Mouse (Mus musculus) cerebellum, postnatal 25 days (tissue): Measurements from ENCODE around the gene Nptn.
A peak's percentile ranks its signal among the peaks of the same experiment; 100 is the strongest.
"Not testable (repeated sequence)": the region's sequence is repeated elsewhere in the genome, so short reads cannot be mapped to it uniquely, and the experiment has no call there.

Source experiments
- DNase-seq, 2 experiments: peaks; one replicate each; pipeline ENCODE4 v3.0.0; 2021; ENCODE audit warnings: mixed read lengths in 2 of 2

The Nptn gene

DNA sequence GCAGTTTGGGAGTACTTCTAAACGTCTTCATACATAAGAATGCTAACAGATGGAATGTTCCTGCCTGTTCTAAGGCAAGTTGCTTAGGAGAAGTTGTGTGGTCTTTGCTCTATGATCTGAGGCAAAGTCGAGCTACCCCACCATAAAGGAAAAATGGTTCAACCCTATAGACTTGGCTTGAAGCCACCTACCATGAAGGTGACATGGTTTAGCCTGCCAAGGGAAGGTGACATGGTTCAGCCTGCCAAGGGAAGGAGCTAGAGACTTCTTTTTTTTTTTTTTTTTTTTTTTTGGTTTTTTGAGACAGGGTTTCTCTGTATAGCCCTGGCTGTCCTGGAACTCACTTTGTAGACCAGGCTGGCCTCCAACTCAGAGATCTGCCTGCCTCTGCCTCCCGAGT lies 16.1 kb upstream of the Nptn start:
- not testable (repeated sequence) for DNase-seq

DNA sequence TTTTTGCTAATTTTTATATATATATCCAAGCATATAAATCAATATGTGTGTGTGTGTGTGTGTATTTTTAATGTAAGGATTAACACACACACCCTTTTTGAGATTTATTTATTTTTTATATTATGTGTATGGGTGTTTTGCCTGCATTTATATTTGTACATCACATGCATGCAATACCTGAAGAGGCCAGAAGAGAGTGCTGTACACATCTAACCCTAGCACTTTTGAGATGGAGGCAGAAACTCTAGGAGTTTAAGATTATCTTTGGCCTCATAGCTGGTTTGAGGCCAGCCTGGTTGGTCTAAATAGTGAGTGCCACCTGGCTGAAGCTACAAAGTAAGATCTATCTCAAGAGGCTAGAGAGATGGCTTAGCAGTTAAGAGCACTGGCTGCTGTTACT lies 14.4 kb upstream of the Nptn start:
- DNase-seq, result no peak

DNA sequence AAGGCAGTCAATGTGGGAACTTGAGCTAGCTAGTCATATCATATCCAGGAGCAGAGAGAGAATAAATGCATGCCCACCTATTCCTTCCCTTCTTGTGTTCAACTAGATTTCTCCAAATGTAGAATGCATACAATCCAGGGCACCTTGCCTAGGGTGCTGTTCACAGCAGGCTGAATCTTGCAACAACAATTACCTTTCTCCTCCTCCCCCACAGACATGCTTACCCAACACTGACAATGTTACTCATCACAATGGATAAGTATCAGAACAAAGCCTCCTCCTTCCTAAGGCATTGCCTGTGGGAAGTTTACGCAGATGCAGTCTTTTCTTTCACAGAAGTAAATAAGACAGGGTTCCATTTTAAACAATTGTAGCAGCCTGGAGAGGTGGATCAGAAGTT lies 11.0 kb upstream of the Nptn start:
- DNase-seq, result no peak

DNA sequence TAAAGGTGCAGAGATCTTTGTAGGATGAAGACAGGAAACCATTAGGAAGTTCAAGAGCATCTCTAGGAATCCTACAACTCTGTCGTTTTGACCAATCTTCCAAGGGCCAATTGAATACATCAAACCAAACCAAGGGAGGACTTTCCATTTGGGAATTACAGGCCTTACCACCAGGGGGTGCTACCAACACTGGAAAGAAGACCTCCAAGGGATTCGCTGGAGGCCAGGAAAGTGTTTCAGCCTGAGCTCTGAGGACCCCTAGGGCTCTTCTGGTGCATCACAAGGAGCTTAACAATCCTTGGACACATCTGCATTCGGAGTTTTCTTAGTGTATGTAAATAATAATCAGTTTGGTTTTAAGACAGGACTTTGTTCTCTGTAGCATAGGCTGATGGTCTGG lies 3.4 kb upstream of the Nptn start:
- DNase-seq, result peak; percentile 77 to 89

DNA sequence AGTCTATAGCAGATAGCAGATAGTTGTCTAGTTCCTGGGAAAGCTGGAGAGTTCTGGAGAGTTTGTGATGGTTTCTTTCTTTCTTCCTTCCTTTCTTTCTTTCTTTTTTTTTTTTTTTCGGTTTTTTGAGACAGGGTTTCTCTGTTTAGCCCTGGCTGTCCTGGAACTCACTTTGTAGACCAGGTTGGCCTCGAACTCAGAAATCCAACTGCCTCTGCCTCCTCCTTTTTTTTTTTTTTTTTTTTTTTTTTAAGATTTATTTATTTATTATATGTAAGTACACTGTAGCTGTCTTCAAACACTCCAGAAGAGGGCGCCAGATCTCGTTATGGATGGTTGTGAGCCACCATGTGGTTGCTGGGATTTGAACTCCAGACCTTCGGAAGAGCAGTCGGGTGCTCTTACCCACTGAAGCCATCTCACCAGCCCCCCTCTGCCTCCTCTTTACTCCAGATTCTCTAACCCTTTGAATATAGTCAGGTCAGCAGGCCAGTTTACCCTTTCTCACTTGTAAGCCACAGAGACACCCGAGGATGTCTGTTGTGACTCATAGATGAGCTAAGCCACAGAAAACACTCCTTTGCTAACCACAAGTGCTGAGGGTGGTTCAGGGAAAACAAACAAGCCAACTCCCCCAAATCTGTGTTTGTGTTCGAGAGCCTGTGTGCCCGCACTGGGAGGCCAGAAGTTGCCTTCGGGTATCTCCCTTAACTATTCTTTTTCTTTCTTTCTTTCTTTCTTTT lies 1.4 kb upstream of the Nptn start:
- DNase-seq, result not testable (repeated sequence)

DNA sequence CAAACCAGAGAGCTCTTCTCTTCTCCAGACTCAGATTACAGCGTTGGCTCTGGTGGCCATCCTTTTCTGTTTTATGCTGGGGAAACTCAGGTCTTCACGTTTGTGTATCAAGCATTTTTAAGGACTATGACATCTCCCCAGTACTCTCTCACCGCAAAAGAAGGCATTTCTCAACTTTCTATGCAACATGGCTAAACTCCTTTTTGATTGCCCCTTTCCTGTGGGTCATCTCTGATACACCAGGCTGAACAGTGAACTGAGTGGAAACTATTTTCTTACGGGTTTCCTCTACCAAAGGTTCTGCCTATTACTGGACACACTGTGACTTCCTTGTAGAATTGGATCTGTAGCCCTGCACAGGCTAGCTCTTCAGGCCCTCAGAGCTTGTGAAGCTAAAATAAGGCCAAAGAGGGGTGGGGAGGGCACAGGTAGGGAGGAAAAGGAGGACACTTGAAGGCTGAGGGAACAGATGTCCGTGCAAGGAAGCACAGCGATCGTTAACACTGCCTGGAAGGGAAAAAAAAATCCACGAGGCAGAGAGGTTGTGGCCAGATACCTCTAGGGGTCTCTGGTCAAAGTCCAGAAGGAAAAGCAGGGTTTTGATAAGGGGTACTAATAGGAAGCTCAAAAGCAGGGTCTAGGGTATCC lies 633 bp upstream of the Nptn start:
- peak in 1 of 2 experiments; percentile 59 for DNase-seq

DNA sequence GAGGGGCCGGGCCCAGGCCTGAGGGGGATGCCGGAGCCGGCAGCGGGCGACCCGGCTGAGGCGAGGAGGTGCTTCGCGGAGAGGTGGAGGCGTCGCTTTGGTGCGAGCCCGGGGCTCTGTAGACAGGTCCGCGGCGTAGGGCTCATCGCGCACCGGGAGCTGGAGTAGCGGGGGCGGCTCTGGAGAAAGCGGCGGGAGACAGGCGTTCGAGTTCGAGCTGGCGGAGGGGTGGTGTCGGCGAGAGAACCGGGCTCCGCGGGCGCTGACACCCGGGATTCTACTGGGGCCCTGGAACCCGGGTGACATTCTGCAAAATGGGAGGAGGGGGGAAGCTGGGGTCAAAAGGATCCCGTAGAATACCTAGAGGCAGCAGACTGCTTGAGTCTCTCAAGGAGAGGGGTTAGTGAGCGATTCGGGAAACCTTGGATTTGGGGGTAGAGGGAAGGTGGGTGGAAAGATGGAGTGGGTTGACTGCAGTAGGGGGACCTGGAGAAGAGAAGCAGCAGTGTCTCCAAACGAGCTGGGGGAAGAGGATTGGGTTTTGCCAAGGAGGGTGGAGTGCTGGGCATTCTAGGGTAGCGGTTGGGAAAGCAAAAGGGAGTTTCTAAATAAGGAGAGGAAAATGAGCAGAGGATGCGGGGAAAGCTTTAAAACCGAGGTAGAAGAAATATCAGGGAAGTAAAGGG lies 684 bp downstream of the Nptn start:
- DNase-seq, result peak in 1 of 2 experiments; percentile 75

DNA sequence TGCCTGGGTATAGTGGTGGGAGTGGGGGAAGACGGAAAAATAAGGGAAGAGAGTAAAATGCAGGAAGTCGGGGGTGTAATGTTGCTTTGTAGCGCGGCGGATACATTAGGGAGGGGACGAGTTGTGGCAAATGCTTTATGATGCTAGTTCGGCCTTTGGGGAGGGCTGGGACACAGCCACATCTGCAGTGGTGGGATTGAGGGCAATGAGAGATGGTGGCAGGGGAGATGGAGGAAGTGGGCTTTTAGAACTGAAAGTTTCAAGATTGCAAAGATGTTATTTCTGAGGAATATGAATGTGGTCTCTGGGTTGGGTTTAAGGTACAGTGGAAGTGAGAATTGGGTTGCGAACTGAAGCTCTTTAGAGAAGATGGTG lies 1.2 kb downstream of the Nptn start:
- DNase-seq, result peak in 1 of 2 experiments; percentile 36

DNA sequence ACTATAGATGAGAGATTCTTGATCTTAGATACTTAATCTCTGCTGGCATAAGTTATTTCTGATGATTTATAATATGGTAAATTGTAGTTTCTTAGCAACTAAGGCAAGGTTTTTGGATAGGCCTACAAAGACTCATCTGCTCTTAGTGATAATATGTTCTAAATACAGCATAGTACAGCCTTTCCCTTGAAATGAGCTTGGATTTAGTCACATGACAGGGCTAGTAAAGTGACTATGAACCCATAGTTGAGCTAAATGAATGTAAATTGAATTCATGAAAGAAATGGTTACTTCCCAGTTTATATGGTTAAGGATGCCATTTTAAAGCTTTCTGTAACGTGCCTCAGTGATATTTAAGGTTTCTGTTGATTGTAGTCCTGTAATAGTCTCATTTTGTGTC lies 2.3 kb downstream of the Nptn start:
- no peak for DNase-seq

DNA sequence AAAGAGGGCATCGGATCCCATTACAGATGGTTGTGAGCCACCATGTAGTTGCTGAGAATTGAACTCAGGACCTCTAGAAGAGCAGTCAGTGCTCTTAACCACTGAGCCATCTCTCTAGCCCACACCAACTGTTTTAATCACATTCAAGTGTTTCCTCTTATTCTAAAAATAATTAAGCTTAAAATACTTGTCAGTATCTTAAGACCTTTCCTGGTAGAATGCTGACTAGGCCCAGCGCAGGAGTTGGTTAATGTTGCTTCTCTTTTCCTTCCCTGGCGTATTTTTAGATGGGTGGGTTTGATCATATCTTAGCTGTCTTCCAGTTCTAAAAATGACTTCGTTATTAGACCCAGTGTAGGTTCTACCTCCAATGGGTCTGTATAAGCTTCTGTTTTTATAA lies 6.6 kb downstream of the Nptn start:
- DNase-seq, result no peak

DNA sequence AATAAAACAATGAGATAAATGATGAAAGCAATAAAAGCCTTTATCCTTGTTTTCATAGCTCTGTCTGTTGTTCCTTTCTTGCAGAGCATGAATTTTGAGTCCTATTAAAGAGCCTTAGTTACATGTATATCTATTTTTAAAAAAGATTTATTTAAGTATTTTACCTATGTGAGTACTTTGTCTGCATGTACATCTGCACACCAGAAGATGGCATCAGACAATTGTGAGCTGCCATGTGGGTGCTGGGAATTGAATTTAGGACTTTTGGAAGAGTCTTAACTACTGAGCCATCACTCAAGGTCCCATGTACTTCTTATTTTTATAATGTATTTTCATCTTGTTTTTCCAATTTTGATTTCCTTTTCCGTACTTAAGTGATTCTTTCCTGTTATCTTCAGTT lies 13.3 kb downstream of the Nptn start:
- DNase-seq, result no peak

DNA sequence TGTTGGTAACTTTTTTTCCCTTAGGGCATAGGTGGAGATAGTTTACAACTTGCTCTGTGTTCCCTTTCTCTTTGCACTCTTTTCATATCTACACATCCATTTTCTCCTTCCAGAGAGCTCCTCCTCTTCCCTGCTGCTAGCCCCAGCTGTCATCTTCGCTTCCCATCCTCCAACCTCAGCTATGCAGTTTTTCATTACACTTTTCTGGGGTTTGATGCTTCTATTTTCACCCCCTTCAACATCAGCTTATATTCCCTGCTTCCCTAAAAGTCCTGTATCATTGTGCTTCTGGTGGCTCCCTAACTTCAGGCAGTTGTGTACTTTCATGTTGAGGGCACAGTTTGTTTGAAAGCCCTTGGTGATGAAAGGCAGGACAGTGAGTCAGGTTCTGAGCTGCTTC lies 31.8 kb downstream of the Nptn start:
- peak; percentile 62 to 73 for DNase-seq

DNA sequence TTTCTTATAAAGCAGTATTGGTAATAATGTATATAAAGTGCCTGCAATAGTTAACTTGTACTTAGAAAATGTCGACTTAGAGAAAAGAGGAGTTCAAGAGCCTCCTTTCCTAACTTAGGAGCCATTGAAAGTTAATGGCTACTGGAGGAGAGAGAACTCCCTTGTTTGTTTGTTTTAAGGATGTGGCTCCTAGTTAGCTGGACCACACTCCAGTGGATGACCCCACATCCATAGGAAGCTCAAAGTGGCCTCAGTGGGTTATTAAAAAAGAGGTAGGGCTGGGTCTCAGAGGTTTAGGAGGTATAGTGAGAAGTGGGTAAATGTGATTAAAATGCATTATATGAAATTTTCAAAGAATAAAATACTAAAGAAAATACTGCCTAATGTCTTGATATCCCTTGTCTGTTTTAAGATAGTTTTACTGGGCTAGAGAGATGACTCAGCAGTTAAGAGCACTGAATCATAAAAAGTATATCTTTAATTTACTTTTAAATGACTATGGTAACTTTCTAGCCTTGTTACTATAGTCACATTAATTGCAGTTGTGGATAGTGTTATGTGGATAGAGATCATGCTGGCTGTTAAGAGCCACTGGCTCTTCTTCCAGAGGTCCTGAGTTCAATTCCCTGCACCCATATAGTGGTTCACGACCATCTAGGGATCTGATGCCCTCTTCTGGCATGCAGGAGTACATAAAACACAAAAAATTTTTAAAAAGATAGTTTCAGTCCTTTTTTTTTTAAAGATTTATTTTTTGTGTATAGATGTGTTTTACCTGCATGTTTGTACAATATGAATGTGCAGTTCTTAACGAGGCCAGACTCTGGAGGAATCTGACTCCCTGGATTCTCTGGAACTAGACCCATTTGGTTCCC lies 33.3 kb downstream of the Nptn start:
- no peak for DNase-seq

DNA sequence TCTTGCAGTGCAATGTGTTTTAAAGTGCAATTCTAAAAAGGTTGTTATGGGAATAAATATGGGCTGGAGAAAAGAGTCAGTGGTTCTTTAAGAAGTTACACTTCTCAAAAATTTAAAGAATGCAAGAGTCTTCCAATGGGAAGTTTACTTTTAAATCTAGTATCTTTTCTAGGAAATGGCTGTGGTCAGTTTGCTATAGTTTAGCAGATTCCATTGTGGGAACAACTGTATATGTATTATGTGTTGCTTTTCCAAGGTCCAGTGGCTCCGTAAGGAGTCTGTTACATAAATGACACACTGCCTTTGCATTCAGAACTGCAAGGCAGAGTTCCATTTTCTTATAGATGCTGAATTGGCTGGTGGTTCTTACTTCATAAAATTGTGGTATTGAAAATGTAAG lies 41.0 kb downstream of the Nptn start:
- no peak for DNase-seq

DNA sequence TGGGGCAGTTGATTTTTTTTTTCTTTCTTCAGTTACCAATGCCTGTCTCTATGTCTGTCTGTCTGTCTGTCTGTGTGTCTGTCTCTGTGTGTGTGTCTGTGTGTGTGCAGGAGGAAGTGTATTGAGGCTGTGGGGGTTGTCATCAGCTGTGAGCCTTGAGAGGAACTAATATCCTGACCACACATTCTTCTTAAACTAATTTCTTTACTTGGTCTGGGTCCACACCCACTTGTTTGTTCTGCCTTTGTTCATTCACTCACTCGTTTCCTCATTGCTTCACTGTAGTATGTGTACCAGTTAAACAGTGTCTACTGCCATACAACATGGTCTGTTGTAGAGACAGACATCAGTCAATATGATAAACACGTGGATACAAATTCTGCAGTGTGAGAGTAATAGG lies 45.2 kb downstream of the Nptn start:
- no peak for DNase-seq

DNA sequence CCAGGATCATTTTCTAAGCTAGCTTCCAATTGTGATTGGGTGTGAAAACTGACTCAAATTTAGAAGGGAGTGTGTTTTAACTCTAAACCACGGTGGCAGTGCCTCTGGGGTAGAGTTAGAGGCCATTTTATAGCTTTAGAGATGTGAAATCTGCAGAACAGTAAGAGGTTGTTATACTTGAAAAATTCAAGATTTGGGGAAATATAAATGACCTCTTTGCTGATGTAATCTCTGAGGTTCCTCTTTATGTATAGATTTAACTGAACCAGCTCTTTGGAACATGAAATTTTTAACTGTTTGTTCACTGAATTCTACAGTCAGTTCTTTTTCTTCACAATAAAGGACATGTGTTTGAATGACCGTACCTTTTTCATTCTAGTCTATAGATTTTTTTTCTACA lies 48.4 kb downstream of the Nptn start:
- no peak for DNase-seq

DNA sequence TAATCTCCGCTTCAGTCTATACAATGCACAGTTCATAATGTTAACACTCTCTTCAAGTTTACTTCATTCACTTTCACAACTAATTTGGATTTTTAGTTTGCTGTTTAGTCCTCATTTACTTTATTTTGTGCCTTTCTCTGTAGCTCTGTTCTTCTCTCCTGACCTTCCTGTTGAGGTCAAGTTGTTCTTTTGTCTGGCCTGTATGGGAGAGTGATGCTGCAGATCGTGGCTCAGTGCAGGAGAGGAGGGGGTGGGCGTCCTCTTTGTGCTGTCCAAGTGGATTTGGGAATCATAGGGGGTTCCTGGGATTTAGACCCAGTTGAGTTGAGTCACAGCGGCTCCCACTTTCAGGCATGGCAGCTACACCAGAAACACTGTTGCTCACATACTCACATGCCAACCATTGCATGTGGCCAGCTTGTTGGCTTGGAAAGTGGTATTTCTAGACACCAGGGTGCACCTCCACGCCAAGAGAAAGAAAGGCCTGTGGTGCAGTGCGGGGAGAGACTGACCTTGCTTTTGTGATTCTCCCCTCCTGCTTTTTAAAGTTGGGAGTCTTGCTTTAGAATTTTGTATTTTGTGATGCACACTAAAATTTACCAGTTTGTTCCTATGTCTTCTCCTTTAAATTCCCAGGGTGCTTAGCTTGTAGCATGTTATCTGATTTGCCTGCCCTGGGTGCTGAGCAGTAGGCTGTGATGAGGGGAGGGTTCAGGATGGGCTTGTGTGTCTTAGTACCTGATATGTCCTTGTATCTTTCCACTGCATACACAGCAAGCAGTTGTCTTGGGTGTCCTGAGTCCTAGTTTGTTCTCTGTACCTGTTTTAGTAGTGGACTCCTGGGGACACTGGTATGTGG lies 66.6 kb downstream of the Nptn start:
- peak in 1 of 2 experiments; percentile 44 for DNase-seq

DNA sequence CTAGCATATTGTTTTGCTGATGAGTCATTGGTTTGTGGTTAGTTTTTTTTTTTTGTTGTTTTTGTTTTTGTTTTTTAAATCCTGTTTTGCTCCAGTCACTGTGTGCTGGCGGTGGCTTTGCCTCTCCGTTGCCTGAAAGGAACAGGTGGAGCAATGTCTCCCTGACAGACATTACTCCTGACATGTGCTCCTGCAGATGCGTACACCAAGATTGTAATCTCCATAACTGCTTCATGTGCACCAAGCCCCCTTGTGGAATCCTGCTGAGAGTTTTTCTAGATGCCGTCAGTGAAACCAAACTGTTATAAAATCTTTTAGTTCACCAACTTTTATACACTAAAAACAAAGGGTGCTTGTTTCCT lies 67.2 kb downstream of the Nptn start:
- DNase-seq, result no peak

DNA sequence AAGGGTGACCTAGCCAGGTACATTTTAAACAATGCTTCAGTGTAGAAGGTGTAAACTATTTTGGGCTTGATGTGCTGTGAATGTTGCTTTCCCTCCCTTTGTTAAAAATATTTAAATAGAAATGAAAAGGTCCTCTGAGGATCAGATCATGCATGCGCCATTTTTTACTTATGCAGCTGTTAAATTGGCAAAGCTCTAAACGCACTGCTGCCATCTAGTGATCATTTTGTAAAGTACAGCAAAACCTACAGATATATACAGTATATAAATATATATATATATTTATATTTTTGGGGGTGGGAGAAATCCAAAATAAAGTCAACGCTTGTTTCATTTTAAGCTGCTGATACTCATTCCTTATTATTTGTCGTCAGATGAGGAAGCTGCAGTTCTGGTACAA lies 70.0 kb downstream of the Nptn start:
- DNase-seq, result peak in 1 of 2 experiments; percentile 48

DNA sequence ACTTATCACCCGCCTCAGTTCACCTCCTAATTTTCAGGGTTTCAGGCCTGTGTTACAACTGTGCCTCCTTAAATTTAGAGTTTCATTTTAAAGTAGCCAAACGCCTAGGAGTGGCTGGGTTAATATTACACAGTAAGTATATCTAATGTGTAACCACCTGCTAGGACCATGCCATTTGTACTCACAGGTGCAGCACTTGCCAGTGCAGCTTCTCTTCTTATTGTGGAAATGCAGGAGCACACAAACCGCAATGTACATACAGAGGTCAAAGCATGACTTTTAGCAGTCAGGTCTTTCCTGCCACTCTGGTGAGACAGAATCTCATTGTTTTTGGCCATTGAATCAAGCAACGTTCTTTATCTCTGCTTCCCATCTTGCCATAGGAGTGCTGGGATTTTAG lies 72.5 kb downstream of the Nptn start:
- no peak for DNase-seq

DNA sequence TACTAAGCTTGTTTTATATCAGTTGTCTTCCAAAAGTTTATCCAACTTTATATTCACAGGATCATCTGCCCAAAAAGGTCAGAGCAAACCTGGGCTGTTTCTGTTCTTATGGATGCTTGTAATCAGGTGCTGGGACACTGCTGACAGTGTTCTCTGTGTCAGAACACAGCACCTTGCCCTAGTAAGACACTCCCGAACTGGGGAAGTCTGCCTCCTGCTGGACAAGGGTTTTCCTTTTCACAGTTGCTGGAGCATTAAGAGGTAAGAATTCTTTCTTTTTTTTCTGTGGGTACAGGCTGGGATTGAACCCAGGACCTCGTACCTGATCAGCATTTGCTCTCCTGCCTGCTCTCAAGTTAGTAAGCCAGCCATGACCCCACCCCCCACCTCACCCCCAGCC lies 74.4 kb downstream of the Nptn start:
- peak in 1 of 2 experiments; percentile 58 for DNase-seq

DNA sequence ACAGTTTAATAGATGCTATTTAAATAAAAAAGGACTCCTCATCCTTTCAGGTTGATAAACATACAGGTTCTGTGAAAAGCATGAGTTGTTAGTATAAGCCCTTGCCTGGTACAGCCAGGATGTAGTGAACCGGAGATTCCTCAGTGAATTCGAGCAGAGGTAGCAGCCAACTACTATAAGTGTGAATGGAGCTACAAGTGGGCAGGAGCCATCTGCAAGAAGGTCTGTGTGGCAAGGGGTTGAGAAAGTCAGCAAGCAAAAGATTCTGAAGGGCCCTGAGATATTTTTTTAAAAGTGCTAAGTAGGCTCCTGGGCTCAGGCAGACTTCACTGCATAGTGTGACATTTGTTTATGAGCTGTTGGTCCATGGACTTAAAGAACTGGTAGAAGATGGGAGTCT lies 74.8 kb downstream of the Nptn start:
- no peak for DNase-seq
